Mouse (Mus musculus) adrenal gland, postnatal 14 days (tissue): ENCODE measurements at regions not wholly inside any gene's neighbourhood (a gene's known extent, or its start where the extent isn't known, plus 50 kb on each side); places are given as distances from the start of the nearest gene placed in this dataset.

Experiments
- DNase-seq: peaks from one replicate; pipeline ENCODE4 v3.0.0; 2021; ENCODE audit warnings: mixed read lengths

DNA sequence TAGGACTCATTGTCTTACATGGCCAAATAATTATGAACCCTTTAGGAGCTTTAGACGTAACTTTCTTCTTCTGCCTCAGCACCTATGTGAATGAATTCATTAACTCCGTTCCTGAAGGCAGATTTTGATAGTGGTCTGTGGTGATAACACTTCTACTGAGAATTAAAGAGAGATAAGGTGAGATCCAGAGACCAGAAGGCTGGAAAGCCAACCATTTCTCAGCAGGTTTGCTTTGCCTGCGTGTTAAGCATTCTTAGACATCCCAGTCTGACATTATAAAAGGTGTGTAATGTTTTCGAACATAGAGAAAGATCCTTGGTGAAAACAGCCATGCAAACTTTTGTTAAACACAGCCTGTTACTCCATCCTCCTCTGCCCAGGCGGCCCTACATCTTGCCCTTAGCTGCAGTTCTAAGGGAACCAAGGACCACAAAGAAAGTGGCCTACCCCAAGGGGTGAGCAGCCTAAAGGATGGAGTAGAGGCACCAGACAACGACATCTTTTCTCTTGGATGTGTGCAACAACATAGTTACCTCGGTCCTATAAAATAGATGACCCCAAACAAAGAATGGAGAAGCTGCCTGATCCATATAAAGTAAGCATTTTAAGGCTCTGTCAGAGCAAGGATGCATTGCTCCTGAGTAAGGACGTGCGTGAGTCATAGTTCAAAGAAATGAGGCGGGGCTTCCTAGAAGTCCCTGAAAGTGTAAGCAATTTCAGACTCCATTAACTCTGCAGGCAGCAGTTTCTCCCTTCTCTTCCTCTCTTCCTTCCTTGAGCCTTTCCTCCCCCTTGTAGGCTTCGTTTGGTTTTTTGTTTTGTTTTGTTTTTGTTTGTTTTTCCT lies 55.1 kb upstream of the Xpr1 start:
- DNase-seq, result peak; percentile 24

DNA sequence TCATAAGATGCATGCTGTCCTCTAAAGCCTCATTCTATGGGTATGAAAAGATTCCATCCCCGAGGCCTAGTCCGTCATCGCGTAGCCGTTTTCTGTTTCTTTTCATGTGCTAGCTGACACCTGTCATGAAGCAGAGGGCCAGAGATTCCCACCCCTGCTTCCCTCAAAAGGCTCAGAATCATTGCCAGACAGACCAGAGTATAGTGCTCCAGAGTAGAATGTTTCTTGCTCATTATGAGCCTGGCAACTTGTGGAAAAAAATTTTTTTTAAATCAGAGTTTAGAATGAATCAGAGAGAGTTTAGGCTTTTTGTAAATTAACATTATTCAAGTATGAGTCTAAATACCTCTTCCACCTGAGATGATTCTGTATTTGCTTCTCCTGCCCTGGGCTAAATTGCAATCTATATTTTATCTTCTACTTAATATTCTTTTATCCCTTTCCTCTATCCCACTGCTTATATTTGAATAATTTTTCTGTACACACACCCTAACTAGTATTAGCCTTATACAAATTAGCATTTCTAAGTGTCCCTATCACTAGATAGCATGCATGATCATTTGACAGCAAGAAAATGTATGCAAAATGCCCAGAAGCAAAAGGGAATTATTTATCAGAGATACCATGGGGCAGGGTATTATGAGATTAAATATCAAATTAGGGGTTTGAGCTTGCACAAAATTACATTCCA lies 55.9 kb upstream of the Xpr1 start:
- DNase-seq, result no peak

DNA sequence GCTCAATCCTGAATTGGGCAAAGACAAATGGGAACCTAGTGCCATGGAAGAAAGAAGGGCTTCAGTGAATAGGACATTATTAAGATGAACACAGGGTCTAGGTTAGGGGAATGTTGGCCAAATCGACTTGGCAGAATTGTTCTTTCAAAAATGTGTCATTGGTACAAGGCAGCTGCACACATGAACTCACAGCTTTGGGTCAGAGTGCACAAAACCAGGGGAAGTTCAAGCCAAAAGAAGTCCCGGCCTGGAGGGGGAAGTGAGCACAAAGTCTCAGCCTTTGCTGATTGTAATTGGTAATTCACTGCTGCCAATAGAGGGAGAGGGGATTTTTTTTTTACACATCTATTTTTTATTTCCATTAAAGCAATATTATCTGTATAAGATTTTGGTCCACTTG lies 57.8 kb upstream of the Xpr1 start:
- no peak for DNase-seq

DNA sequence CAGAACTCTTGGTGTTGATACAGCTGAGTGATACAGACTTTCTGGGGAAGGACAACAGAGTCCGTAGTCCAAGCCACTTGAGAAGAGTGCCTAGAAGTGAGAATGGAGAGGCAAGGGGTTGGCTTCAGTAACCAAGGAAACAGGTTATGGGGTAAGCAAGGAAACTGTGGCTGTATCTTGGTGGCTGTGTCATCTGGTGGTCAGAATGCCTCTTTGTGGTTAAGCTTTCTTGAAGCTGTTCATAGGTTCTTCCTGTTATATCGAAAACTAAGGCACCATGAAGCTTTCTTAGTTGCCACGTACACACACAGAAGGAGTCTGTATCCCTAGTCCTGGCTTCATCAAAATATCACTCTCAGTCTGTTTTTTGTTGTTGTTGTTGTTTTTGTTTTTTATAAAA lies 59.0 kb upstream of the Xpr1 start:
- no peak for DNase-seq

DNA sequence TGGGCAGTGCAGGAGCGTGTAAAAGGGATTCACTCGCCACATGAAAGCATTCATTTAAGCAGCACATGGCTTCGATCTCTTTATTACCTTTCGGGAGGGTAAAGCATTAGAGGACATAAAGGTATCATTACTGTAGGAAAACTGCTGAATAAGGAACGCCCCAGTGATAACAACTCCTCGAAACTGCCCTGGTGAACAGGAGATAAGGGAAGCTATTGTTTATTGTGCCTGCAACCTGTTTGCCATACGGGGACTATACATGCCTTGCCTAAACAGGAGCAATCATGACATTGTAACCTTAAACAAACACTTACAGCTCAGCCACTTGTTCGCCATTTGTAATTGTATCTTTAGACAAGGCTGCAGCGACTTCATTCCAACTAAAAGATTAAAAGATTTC lies 64.9 kb upstream of the Xpr1 start:
- no peak for DNase-seq

DNA sequence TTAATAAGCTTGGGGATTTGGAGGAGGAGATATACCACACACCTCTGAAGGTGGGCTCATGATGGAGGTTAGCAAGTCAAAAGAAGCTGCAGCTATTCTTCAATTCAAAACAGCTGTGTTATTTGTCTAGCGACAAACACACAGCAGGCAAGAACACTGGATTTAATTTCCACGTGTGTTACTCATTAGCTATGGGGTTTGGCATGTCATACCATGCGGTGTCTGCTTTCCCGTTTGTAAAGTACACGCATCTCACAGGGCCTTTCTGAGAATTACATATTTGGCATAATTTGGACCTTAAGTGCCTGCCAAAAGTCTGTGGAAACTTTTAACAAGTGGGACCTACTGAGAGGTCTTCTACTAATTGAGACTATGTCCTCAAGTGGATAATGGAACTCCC lies 65.5 kb upstream of the Xpr1 start:
- no peak for DNase-seq

DNA sequence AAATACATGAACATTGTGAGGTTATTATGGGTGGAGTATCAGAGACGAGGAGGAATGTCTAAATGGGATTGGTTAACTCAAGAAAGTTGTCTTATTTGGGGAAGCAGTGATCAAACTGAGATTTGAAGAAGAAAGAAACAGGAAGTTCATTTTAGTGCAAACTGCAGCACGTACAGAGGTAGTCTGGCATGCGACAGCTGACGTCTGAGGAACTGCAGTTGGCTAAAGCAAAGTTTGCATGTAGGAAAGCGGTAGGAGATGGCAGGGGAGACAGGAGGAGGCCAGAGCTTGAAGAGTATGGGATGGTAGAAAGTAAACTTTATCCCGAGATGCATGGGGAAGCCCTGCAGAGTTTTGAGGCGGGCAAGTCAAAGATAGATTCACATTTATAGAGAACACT lies 66.5 kb upstream of the Xpr1 start:
- DNase-seq, result no peak

DNA sequence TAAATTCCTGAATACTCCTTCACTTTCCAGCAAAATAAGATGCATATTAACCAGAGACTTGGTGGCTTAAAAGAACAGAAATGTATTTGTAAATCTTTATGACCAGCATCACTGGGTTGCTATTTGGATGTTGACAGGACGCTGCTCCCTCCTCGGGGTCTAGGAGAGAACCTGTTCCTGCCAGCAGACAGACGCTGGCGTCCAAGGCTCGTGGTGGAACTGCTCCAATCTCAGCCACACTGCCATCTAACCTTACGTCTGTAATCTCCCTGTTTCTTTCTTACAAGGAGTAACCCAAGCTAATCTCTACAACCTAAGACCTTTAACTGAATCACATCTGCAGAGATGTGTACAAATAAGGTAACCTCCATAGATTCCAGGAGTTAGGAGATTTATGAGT lies 70.1 kb upstream of the Acbd6 start:
- no peak for DNase-seq

DNA sequence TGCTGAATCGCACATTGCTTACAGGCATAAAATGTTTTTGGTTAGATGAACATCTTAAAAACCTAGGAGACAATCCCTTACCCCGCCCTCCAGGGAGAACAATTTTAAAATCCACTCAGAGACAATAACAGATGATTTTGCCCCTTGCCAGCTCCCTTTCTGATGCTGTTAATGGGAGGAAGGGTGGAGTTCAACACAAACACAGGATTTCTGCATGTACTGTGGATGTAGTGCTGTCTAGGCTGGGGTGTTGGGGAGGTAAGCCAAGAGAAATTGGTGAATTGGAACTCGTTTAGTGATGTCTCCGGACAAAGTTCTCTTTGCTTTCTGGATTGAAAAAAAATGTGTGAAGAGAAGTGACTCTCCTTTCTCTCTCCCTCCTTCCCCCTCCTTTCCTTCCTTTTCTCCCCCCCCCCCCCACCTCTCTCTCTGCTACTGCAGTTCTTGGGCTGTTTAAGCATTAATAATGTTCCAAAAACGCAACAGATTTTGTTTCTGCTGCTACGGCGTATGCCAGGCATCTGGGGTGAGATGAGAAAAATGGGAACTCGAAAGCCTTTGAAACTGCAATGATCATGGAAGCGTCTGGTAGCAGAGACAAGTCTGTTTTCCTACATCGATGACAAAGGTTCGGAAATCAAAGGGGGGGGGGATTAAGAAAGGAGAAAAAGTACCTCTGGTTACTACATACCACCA lies 68.8 kb upstream of the Acbd6 start:
- DNase-seq, result no peak

DNA sequence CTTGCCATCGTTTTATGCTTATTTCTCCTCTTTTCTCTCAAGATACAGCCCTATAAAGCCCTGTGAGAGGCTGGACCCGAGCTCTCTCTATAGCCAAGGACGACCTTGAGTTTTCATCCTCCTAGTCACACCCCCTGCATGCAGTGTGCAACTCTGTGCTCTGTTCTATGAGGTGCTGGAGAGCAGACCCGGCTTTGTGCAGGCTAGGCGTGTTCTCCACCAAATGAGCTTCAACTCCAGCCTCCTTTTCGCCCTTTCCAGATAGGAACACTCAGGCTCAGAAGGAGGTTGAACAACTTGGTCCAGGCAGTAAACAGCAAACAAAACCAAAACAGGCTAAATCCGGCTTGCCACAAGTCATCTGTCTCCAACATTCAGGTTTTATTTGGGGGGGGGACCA lies 67.8 kb upstream of the Acbd6 start:
- peak; percentile 36 for DNase-seq

DNA sequence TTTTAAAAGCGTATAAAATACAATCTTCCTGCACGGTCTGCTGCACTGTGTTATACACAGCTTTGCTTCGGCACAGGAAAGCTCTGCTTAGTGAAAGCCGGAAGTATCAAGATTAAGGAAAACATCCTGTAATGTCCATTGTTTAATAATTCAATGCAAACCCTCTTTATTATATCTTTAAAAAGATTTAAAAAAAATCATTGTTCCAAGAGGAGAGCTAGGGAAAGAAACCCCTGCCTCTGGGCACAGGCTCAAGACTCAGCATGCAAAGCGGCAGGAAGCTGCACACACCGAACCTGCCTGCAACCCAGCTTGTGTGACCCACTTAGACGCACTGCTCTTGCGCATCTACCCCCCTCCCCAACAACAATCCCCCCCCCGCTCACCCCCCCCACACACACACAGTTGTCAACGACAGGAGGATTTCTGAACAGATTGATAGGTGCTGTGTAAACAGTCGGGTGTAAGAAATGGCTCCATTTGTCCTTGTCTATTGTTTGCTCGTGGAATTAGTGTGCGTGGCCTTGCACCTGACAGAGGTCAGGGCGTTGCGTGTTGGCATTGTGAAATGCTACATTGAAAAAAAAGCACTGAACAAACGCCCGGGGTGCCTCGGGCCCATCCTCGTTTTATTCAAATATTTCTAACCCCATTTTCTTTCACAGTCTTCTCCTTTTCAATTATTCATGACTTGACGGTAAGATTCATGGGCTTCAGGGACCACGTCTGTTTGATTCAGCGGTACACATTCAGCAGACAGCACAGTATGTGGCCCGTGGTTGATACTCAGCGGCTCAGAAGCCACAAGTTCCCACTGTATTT lies 66.5 kb upstream of the Acbd6 start:
- DNase-seq, result peak; percentile 45

DNA sequence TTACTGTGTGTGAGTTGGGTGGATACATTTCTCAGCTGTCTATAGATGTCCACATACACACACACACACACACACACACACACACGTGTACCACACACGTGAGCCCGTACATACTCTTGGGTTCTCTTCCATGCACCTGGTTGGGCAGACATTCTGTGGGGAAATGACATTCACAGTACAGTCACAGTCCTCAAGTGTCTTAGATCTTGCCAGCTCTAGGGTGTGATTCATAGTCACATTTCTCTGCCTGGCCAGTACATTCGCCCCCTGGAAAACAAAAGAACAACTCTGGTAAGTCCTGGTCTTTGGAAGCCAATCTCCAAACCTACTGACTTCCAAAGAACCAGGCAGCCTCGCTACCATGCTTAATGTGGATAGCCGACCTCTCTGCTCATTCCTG lies 64.6 kb upstream of the Acbd6 start:
- DNase-seq, result no peak

DNA sequence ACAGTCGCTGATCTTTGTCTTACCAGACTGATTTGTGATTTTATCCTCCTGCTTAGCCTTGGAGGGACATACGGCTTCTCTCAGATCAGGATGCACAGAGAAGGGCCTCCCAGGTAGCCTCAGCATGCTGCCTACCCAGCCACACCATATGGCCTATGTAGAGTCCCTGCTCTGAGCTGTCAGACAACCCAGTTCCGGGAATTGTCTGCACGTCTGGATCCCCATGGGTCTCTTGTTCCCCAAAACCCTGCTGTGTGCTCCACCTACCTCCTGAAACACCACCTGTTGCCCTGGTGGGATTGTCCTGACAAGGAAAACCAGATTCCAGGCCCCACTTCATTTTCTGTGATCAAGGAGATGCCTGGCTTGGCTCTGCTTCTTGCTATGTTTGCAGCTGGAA lies 64.1 kb upstream of the Acbd6 start:
- no peak for DNase-seq

DNA sequence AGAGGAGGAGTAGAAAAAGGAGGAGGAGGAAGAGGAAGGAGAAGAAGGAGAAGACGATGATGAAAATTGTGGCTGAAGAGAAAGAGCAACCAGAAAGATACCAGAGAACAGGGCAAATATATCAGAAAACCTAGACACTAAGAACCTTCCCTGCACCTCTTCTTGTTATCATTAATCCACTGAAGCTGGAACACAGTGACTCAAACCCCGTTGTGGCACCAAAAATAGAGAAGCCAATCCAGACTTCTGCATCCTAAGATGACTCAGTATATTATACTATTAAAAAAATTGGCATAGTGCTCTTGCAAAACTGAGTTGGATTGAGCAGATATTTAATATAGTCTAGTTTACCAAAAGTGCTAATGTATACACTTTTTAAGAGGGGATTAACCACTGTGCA lies 63.6 kb upstream of the Acbd6 start:
- no peak for DNase-seq

DNA sequence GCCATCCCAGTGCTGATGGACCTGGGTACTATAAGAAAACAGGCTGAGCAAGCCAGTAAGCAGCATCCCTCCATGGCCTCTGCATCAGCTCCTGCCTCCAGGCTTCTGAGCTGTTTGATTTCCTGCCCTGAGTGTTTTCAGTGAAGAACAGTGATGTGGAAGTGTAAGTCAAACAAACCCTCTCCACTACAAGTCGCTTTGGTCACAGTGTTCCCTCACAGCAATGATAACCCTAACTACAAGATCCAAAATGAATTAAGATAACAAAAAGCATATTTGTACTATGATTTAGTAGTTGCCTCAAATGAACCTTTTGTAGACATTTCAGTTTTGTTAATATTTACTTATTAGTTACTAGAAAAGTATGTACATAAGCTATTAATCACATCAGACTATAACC lies 58.2 kb upstream of the Acbd6 start:
- no peak for DNase-seq

DNA sequence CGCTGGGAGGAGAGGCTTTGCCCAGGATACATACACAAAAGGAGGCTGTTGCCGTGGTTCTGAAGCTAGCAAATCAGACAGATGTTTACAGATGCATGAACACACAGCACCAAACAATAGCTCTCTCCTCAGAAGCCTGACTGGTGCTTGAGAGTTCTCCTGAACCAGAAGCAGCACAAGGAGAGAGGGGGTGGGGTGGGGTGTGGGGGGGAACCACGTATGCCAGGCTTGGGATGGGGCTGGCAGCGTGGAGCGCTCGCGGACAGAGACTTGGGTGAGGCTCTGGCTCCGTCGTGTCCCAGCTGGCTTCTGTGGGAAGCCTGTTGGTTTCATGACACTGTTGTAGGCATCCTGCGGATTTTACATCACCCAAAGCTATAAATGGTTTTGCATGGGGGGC lies 55.1 kb upstream of the Acbd6 start:
- no peak for DNase-seq

DNA sequence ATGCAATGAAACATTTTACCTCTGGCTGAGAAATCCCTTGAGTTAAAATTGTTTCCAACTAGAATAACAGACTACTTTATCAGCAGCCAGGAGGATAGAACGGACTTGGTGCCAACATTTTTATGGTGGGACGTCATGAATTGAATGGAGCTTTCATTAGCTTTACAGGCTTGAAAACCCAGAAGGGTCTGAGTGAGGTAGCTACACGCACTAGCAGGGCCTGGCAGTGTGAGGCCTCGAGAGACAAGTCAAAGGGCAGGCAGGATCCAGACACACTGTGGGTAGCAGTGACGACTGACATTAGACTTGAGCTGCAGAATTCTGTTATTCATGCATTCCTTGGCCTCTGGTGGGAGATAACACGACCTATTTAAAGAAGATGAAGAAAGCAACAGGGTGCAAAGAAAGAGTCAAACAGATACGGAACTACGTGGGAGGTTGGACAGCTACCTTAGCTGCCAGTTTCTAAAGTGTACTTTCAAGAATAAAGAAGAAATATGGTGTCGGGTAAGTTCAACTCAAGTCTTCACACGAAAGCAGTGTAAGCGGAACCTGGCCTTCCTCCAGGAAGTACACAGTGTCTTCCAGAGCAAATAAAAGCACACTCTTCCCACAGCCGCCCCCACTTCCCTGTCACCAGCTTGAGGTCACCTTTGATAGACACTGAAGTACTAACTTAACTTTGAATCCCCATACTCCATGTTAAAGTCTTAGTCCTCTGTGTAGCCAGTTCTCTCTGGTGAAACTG lies 53.2 kb upstream of the Acbd6 start:
- DNase-seq, result peak; percentile 30

DNA sequence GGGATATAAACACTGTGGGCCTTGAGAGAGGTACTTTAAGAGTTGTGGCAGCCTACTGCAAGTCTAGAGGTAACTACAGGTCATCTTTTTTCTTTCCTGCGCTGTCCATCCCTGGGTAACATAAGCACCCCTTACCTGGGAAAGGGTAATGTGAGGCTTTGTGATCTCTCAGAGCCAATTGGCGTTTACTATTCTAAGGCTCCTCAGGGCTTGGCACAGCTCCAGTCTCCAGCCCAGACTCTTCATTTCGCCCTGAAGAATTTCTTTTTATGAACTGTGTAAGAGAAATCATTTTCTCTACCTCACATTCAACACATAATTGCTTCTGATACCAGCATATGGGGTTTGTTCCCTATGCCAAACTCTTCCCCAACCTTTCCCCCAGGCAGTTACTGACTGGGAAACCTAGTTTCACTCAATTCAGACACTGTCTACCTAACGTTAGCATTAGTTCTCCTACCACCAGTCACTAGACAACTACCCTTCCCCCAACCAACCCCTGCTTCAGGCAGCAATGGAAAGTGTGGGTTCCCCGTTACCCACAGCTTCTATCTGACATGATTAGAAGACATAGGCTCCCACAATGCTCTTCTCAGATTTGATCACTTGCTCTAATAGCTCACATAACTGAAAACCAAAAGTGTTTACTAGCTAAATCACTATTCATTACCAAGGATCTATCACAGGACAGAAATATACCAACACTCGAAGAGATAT lies 52.4 kb upstream of the Acbd6 start:
- no peak for DNase-seq
